Mouse (Mus musculus) brain, embryonic 14.5 days (tissue): Measurements from ENCODE around the gene Slc26a9.

ENCODE experiments used
- CTCF ChIP-seq: fragments of 200-500 bp; IDR thresholded peaks from 2 replicates; pipeline ENCODE4 v1.5.1; 2012; ENCODE audit warnings: inconsistent platforms, mild to moderate bottlenecking, moderate library complexity, borderline replicate concordance; ENCODE audit not compliant: insufficient read depth, insufficient read length; ENCODE audit errors: extremely low read depth
- POLR2A ChIP-seq: fragments of 200-500 bp; IDR thresholded peaks from 2 replicates; pipeline ENCODE4 v1.6.1; 2012; ENCODE audit warnings: mild to moderate bottlenecking, inconsistent platforms, borderline replicate concordance; ENCODE audit not compliant: poor library complexity, insufficient read depth, insufficient read length, severe bottlenecking; ENCODE audit errors: extremely low read depth

DNA sequence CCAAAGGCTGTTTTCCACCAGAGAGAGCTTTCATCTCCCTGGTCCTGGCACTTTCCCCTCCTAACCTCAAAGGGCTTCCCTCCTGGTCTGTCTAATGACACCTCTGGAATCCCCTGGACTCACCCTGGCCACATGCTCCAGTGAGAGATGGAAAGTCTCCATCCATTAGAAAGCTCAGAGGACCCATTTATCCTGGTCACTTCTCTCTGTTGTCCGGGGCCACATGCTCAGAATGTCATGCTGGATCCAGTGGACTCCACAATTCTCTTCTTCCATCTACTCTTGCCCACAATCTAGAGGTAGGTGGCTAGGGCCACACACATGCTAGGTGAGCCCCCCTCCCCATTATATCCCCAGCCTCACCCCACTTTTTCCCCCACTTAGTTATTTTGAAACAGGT is 65.2 kb downstream of the Slc26a9 start:
- TF ChIP-seq POLR2A, result no peak
- TF ChIP-seq CTCF, result no peak
